Mouse (Mus musculus) limb, embryonic 11.5 days (tissue): ENCODE data around the gene Fam214a. TPM values are rescaled to one million over a fixed set of nuclear protein-coding genes. Genes with fewer than 3 reads are reported as not detected.

Experiments used
- ATAC-seq: fragments of 200-750 bp; cut with Nextera tagmentation; 2 replicates; pipeline ENCODE4 v1.8.0; 2017; ENCODE audit warnings: low read depth; ENCODE audit not compliant: insufficient number of reproducible peaks, low FRiP score, low TSS enrichment
- DNase-seq: peaks from one replicate; pipeline ENCODE4 v3.0.0-alpha.2; 2015; ENCODE audit warnings: low spot score
- H3K27ac ChIP-seq: fragments of 300-500 bp; sonication (generic); replicated peaks from 2 replicates; pipeline ENCODE4 v1.5.1; 2014; ENCODE audit warnings: low read depth, mild to moderate bottlenecking, low read length
- H3K27me3 ChIP-seq: fragments of 300-500 bp; sonication (generic); 2 replicates; pipeline ENCODE4 v1.6.1; 2014; ENCODE audit warnings: mild to moderate bottlenecking, low read length, mixed read lengths; ENCODE audit not compliant: control insufficient read depth, insufficient read depth
- H3K36me3 ChIP-seq: fragments of 300-500 bp; sonication (generic); 2 replicates; pipeline ENCODE4 v1.6.1; 2014; ENCODE audit warnings: mild to moderate bottlenecking, low read length, moderate library complexity, mixed read lengths; ENCODE audit not compliant: control insufficient read depth, insufficient read depth
- H3K4me1 ChIP-seq: fragments of 300-500 bp; sonication (generic); 2 replicates; pipeline ENCODE4 v1.6.1; 2014; ENCODE audit warnings: low read length, mixed read lengths; ENCODE audit not compliant: control insufficient read depth, insufficient read depth
- H3K4me2 ChIP-seq: fragments of 300-500 bp; sonication (generic); 2 replicates; pipeline ENCODE4 v1.6.1; 2014; ENCODE audit warnings: low read depth, mild to moderate bottlenecking, moderate library complexity; ENCODE audit not compliant: severe bottlenecking
- H3K4me3 ChIP-seq: fragments of 300-500 bp; sonication (generic); 2 replicates; pipeline ENCODE4 v1.5.1; 2014; ENCODE audit warnings: low read depth, low read length
- H3K9ac ChIP-seq: fragments of 300-500 bp; sonication (generic); 2 replicates; pipeline ENCODE4 v1.6.1; 2014; ENCODE audit warnings: mild to moderate bottlenecking, low read length
- H3K9me3 ChIP-seq: fragments of 300-500 bp; sonication (generic); 2 replicates; pipeline ENCODE4 v1.6.1; 2016; ENCODE audit warnings: low read length; ENCODE audit not compliant: control insufficient read depth
- WGBS: fragments of 180-500 bp; shearing (Covaris S2); extraction: QIAGEN DNeasy Blood & Tissue Kit; methylation state at CpG from one replicate; pipeline ENCODE4 v1.1.7; 2014; 5-methylcytosine and 5-hydroxymethylcytosine counted together
- polyA plus RNA-seq: library from polyadenylated mRNA; unstranded; fragments of >200 nt; fragmentation: Nextera tagmentation; extraction: Ambion mirVana; gene quantifications from 2 replicates; pipeline ENCODE4 v1.2.1, GENCODE M21; 2014

The Fam214a gene
- polyA plus RNA-seq, 1 experiment from 2014 or later, result 7.6 TPM

DNA sequence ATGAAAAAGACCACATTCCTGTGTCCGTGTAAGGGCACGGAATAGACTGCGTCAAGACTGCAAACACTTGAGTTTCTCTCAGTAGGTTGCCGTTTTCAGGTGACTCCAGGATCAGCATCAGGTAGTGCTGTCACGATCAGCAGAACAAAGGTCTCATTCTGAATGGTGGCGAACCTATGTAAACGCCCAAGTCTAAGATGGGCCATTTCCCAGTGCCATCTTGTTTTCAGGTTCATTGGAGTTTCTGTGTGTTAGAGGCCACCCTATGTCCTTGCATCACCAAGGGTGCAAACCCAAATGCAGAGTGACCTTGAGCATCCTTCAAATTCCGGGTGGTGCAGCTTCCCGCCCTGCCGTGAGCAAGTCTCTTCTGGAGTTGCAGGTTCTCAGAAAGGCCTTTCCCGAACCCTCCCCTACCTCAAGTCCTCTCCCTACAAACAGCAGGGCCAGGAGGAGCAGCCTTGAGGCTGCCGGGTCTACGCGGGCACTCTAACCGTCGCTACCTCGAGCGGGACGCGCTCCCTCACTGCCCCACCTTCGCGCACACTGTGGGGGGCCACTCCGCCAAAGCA lies 117.9 kb downstream of the Fam214a start, which contains the start of gene Myo5a:
Myo5a (plus strand) TSS at position 559 of the 572 bp plus-strand sequence.
- H3K4me2 ChIP-seq, result peak within 1 kb of the TSS; percentile 82
- H3K27me3 ChIP-seq, result no peaks in the 10 kb centered on the region
- no peaks in the 10 kb centered on the region for H3K9me3 ChIP-seq
- ATAC-seq, result no peak; the same call in none of the 2 replicates
- peak within 1 kb of the TSS; percentile 71 for H3K4me3 ChIP-seq
- 21% methylated on average over 23 of the region's 23 CpGs for WGBS
- peak within 1 kb of the TSS; percentile 81 for H3K27ac ChIP-seq
- no peak for DNase-seq
- H3K36me3 ChIP-seq, result no peaks in the 10 kb centered on the region
- peak within 1 kb of the TSS; percentile 93 for H3K9ac ChIP-seq
- H3K4me1 ChIP-seq, result no peaks in the 10 kb centered on the region

DNA sequence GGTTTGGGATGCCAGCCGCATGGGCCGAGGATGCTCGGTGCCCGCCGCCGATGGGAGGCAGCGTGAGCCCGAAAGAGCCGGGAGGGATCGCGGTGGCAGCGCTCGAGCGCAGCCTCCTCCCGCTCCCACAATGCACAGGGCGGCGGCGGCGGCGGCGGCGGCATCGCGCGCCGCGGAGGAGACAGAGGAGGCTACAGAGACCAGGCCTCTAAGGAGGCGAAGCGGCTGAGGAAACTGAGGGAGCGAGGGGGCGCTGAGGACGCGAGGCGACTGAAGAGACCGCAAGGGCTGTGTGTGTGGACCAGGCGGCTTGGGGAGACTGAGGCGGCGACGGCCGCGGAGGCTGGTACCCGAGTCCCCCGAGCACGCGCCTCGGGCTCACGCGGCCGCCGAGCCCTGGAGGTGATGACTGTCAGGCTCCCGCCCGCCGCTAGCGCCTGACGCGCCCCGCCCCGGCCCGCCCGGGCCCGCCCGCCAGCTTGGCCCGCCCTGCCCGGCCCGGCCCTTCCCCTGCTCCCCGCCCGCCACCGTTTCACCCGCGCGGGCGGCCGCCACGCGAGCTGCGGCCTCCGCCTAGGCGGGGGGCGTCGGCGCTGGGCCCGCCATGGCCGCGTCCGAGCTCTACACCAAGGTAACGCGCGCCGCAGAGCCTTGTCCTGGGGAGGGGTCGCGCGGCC lies 118.5 kb downstream of the Fam214a start:
- WGBS, result under 1% methylated on average over 67 of the region's 92 CpGs
- peak; percentile 93 for ATAC-seq

DNA sequence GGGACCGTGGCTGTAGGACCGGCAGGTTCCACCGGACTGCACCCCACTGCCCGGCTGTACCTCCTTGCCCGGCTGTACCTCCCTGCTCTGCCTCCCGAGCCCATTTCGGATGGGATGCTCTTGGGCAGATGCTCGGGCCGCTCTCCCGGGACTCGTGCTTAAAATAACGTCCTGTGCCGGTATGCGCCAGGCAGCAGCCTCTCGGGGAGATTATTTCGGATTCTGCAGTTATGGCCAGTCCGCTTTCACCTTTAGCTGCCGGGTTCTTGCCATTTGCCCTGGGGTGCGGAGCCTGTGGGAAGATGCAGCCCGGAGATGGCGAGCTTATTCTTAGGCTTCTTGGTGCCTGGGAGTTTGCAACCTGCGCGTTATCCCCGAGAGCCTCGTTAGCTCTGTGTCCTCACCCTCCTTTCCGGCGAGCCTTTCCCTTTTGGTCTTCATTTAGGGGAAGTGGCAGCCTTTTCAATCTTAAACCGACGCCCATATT lies 119.1 kb downstream of the Fam214a start:
- H3K9me3 ChIP-seq, result no peaks in the 10 kb centered on the region
- peak overlapping the region; percentile 81; the same call in 1 of the 2 replicates for H3K27ac ChIP-seq
- H3K27me3 ChIP-seq, result no peaks in the 10 kb centered on the region
- peak overlapping the region; percentile 71 for H3K4me3 ChIP-seq
- no peak for ATAC-seq
- peak overlapping the region; percentile 93 for H3K9ac ChIP-seq
- peak overlapping the region; percentile 82 for H3K4me2 ChIP-seq
- peak; percentile 70 for DNase-seq
- WGBS, result under 1% methylated on average over 29 of the region's 29 CpGs
- H3K4me1 ChIP-seq, result no peaks in the 10 kb centered on the region
- no peaks in the 10 kb centered on the region for H3K36me3 ChIP-seq

More for the DNA sequence above, 118.5 kb downstream of the Fam214a start:
- Histone ChIP-seq H3K27me3 (no peaks in the 10 kb centered on the region), H3K36me3 (no peaks in the 10 kb centered on the region), H3K27ac (peak overlapping the region; percentile 81), H3K4me2 (peak overlapping the region; percentile 82), H3K9me3 (no peaks in the 10 kb centered on the region), H3K9ac (peak overlapping the region; percentile 93), H3K4me1 (no peaks in the 10 kb centered on the region), H3K4me3 (peak overlapping the region; percentile 71)
- peak; percentile 87 for DNase-seq

DNA sequence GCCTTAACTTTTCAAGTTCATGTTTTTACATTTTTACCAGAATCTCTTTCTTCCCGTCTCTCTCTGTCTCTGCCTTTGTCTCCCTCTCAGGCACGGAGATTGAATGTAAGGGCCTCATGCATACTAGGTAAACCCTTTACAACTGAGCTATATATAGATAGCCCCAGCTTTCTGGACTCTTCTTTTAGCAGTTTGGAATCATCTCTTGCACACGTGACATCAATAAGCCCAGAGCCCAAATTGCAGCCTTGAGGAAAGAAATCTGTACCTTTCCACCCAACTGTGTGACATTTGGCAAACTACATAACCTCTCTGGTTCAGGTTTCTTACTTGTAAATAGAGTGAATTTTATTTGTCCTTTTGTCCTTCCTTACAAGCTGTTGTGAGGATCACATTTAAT lies 119.7 kb downstream of the Fam214a start:
- no peak for ATAC-seq
- H3K27ac ChIP-seq, result no peak overlapping the region
- no peaks in the 10 kb centered on the region for H3K9me3 ChIP-seq
- no peak for DNase-seq
- 24% methylated on average over 3 of the region's 3 CpGs for WGBS
- H3K36me3 ChIP-seq, result no peaks in the 10 kb centered on the region
- H3K9ac ChIP-seq, result peak overlapping the region; percentile 93
- peak overlapping the region; percentile 71 for H3K4me3 ChIP-seq
- no peaks in the 10 kb centered on the region for H3K4me1 ChIP-seq
- peak overlapping the region; percentile 82 for H3K4me2 ChIP-seq
- H3K27me3 ChIP-seq, result no peaks in the 10 kb centered on the region

DNA sequence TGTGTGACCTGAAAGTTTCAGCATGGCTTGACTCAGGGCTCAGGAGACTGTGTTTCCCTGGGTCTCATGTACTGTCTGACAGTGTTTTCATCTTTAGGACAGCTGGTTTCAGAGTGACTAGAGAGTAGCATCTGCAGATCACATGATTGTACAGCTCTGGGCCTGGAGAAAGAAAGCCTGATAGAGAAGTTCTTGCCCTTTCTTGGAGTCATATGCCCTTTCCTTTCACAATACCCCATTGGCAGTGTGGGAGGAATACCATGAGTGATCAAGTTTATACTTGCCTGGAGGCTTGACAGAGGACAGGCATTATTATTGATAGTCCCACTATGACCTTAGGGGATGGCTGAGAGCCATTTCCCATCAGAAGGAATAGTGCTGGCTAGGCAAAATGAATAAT lies 124.5 kb downstream of the Fam214a start:
- Histone ChIP-seq H3K9me3 (no peaks in the 10 kb centered on the region), H3K27me3 (no peaks in the 10 kb centered on the region), H3K36me3 (no peaks in the 10 kb centered on the region), H3K4me3 (no peak overlapping the region), H3K27ac (no peak overlapping the region), H3K9ac (no peak overlapping the region), H3K4me1 (no peaks in the 10 kb centered on the region), H3K4me2 (no peak overlapping the region)
- DNase-seq (no peak), ATAC-seq (no peak)

Other genes starting within 250 kb of the Fam214a start
- gene Onecut1, start 91.0 kb upstream of the Fam214a start, polyA plus RNA-seq, result 0.09 TPM in 1 of 2 replicates, not detected in the other
- 383 and 387 TPM in 2 replicates for gene Arpp19, start 84.7 kb downstream of the Fam214a start, polyA plus RNA-seq
- gene Myo5a, start 118.1 kb downstream of the Fam214a start, polyA plus RNA-seq, result 20.7 and 21.0 TPM in 2 replicates